Mouse (Mus musculus) retina, adult 2 months (tissue): Measurements from ENCODE around the gene Gpr88.
"Not testable (repeated sequence)": the region's sequence is repeated elsewhere in the genome, so short reads cannot be mapped to it uniquely, and the experiment has no call there.

Experiments
- DNase-seq: peaks from one replicate; pipeline ENCODE4 v3.0.0-alpha.2; 2012; ENCODE audit warnings: low read depth, low spot score

Gpr88 gene

GRCm38 (mm10) chr3:116242685-116243084 is 10.6 kb downstream of the Gpr88 start:
- no peak for DNase-seq

GRCm38 (mm10) chr3:116237527-116237926 is 15.8 kb downstream of the Gpr88 start:
- DNase-seq, result no peak

GRCm38 (mm10) chr3:116236856-116237255 is 16.4 kb downstream of the Gpr88 start:
- no peak for DNase-seq

- DNase-seq, result no peak
Measured at GRCm38 (mm10) chr3:116233515-116233914, 19.8 kb downstream of the Gpr88 start.

- no peak for DNase-seq
Measured at GRCm38 (mm10) chr3:116232763-116233162, 20.5 kb downstream of the Gpr88 start.

GRCm38 (mm10) chr3:116229336-116229735 is 24.0 kb downstream of the Gpr88 start:
- no peak for DNase-seq

GRCm38 (mm10) chr3:116228360-116229245 is 24.7 kb downstream of the Gpr88 start:
- DNase-seq, result no peak

GRCm38 (mm10) chr3:116227383-116227782 is 25.9 kb downstream of the Gpr88 start:
- DNase-seq, result no peak

GRCm38 (mm10) chr3:116226915-116227314 is 26.4 kb downstream of the Gpr88 start:
- no peak for DNase-seq

- no peak for DNase-seq
Measured at GRCm38 (mm10) chr3:116222511-116223243, 30.6 kb downstream of the Gpr88 start.

- no peak for DNase-seq
Measured at GRCm38 (mm10) chr3:116221686-116222010, 31.7 kb downstream of the Gpr88 start.

GRCm38 (mm10) chr3:116220980-116221685 is 32.2 kb downstream of the Gpr88 start:
- DNase-seq, result no peak

- DNase-seq, result not testable (repeated sequence)
Measured at GRCm38 (mm10) chr3:116217398-116217797, 35.9 kb downstream of the Gpr88 start.

GRCm38 (mm10) chr3:116216261-116216660 is 37.0 kb downstream of the Gpr88 start:
- DNase-seq, result no peak

GRCm38 (mm10) chr3:116211639-116212038 is 41.7 kb downstream of the Gpr88 start:
- DNase-seq, result no peak

- DNase-seq, result no peak
Measured at GRCm38 (mm10) chr3:116210720-116211121, 42.6 kb downstream of the Gpr88 start.

- no peak for DNase-seq
Measured at GRCm38 (mm10) chr3:116209214-116209613, 44.1 kb downstream of the Gpr88 start.

GRCm38 (mm10) chr3:116206306-116206834 is 46.9 kb downstream of the Gpr88 start:
- no peak for DNase-seq

- DNase-seq, result no peak
Measured at GRCm38 (mm10) chr3:116205346-116206219, 47.7 kb downstream of the Gpr88 start.

- DNase-seq, result no peak
Measured at GRCm38 (mm10) chr3:116204643-116205042, 48.7 kb downstream of the Gpr88 start.

- no peak for DNase-seq
Measured at GRCm38 (mm10) chr3:116203942-116204341, 49.4 kb downstream of the Gpr88 start.
